ENCODE assay signal across 8 mouse cellular contexts in genomic region chr5:93093638-93094527, GRCm38 (mm10). TPM values are rescaled to one million over a fixed set of nuclear protein-coding genes. Genes with fewer than 3 reads are reported as not detected.
DNase-seq lines count a peak whose midpoint lies in the region; ATAC-seq and TF ChIP-seq lines count a peak whose summit lies in the region.

No protein-coding gene starts in this region.

- under 1% methylated on average over 50 of the region's 50 CpGs for WGBS in bone marrow, adult 2 months
- under 1% methylated on average over 49 of the region's 50 CpGs for WGBS in forebrain, embryonic 15.5 days
- under 1% methylated on average over 48 of the region's 50 CpGs for WGBS in hindbrain, embryonic 12.5 days
- under 1% methylated on average over 45 of the region's 50 CpGs for WGBS in limb, embryonic 11.5 days
- WGBS in midbrain, embryonic 11.5 days, result under 1% methylated on average over 50 of the region's 50 CpGs

- peak overlapping the region; percentile 90 for H3K9ac ChIP-seq in forebrain, embryonic 15.5 days (replicated peaks)
- H3K9ac ChIP-seq in hindbrain, embryonic 12.5 days, result peak overlapping the region; percentile 93
- H3K9ac ChIP-seq in limb, embryonic 11.5 days (ENCODE audit: low read length), result peak overlapping the region; percentile 92
- peak overlapping the region; percentile 93 for H3K9ac ChIP-seq in midbrain, embryonic 11.5 days (ENCODE audit: low read length)

- H3K4me1 ChIP-seq in bone marrow, adult 2 months (ENCODE audit: control insufficient read depth, insufficient read depth, low read length), result peaks cover 1% of the 10 kb centered on the region; the same call in 1 of the 2 replicates
- peaks cover 60% of the 10 kb centered on the region for H3K4me1 ChIP-seq in forebrain, embryonic 15.5 days
- H3K4me1 ChIP-seq in hindbrain, embryonic 12.5 days, result peaks cover 59% of the 10 kb centered on the region
- peaks cover 34% of the 10 kb centered on the region for H3K4me1 ChIP-seq in limb, embryonic 11.5 days (ENCODE audit: control insufficient read depth, insufficient read depth, low read length)
- H3K4me1 ChIP-seq in midbrain, embryonic 11.5 days (ENCODE audit: control insufficient read depth, insufficient read depth, low read length), result peaks cover 48% of the 10 kb centered on the region

- DNase-seq in cerebellum, adult 11-12 months, result peak; percentile 47
- DNase-seq in limb, embryonic 11.5 days (ENCODE audit: low spot score), result peak; percentile 64
- DNase-seq in midbrain, embryonic 11.5 days (ENCODE audit: low spot score, missing footprints), result peak; percentile 98
- DNase-seq in spleen, postnatal 36 days (ENCODE audit: low spot score in 2 of 2), result peak; percentile 30 to 34

- no peaks in the 10 kb centered on the region for H3K27me3 ChIP-seq in forebrain, embryonic 15.5 days
- H3K27me3 ChIP-seq in hindbrain, embryonic 12.5 days, result no peaks in the 10 kb centered on the region
- no peaks in the 10 kb centered on the region for H3K27me3 ChIP-seq in limb, embryonic 11.5 days (ENCODE audit: control insufficient read depth, insufficient read depth, low read length)
- H3K27me3 ChIP-seq in midbrain, embryonic 11.5 days (ENCODE audit: control insufficient read depth, insufficient read depth, low read length), result no peaks in the 10 kb centered on the region; the same call in 1 of the 2 replicates

- no peaks in the 10 kb centered on the region for H3K9me3 ChIP-seq in forebrain, embryonic 15.5 days
- no peaks in the 10 kb centered on the region for H3K9me3 ChIP-seq in hindbrain, embryonic 12.5 days (replicated peaks)
- no peaks in the 10 kb centered on the region for H3K9me3 ChIP-seq in limb, embryonic 11.5 days (ENCODE audit: control insufficient read depth, low read length)
- H3K9me3 ChIP-seq in midbrain, embryonic 11.5 days (ENCODE audit: control insufficient read depth, low read length), result no peaks in the 10 kb centered on the region

- ATAC-seq in cerebellum, adult (ENCODE audit: insufficient number of reproducible peaks, low FRiP score, low TSS enrichment), result no peak
- ATAC-seq in forebrain, embryonic 15.5 days (replicated peaks), result peak; percentile 70
- peak; percentile 65 for ATAC-seq in hindbrain, embryonic 12.5 days (ENCODE audit: low FRiP score)
- ATAC-seq in limb, embryonic 11.5 days (ENCODE audit: insufficient number of reproducible peaks, low FRiP score, low TSS enrichment, low read depth), result peak; percentile 5
- peak; percentile 49 for ATAC-seq in midbrain, embryonic 11.5 days (ENCODE audit: low FRiP score)

- no peak for TF ChIP-seq POLR2A in bone marrow, adult 2 months (IDR thresholded peaks at IDR 0.05; ENCODE audit: borderline replicate concordance, control insufficient read depth, low read depth, low read length)

- TF ChIP-seq CTCF in bone marrow, adult 2 months (IDR thresholded peaks at IDR 0.05; ENCODE audit: control insufficient read depth, insufficient read depth, low read length), result no peak

- peak overlapping the region; percentile 86 for H3K27ac ChIP-seq in bone marrow, adult 2 months (ENCODE audit: control insufficient read depth, insufficient read depth, low read depth, low read length, poor library complexity)
- H3K27ac ChIP-seq in forebrain, embryonic 15.5 days (replicated peaks), result peak overlapping the region; percentile 98
- peak overlapping the region; percentile 96 for H3K27ac ChIP-seq in hindbrain, embryonic 12.5 days
- H3K27ac ChIP-seq in limb, embryonic 11.5 days (replicated peaks; ENCODE audit: low read depth, low read length), result peak overlapping the region; percentile 91
- H3K27ac ChIP-seq in midbrain, embryonic 11.5 days (ENCODE audit: low read depth, low read length), result peak overlapping the region; percentile 89

- H3K4me3 ChIP-seq in bone marrow, adult 2 months (replicated peaks; ENCODE audit: control insufficient read depth, low read depth, low read length), result peak overlapping the region; percentile 93
- H3K4me3 ChIP-seq in forebrain, embryonic 15.5 days, result peak overlapping the region; percentile 94
- peak overlapping the region; percentile 74 for H3K4me3 ChIP-seq in hindbrain, embryonic 12.5 days
- H3K4me3 ChIP-seq in limb, embryonic 11.5 days (ENCODE audit: low read depth, low read length), result peak overlapping the region; percentile 94
- peak overlapping the region; percentile 87 for H3K4me3 ChIP-seq in midbrain, embryonic 11.5 days (ENCODE audit: low read depth, low read length)

- H3K36me3 ChIP-seq in forebrain, embryonic 15.5 days, result no peaks in the 10 kb centered on the region
- no peaks in the 10 kb centered on the region for H3K36me3 ChIP-seq in hindbrain, embryonic 12.5 days
- H3K36me3 ChIP-seq in limb, embryonic 11.5 days (ENCODE audit: control insufficient read depth, insufficient read depth, low read length), result 0 out of 2 replicates have a peak, but pooled peaks cover 2% of the 10 kb centered on the region
- no peaks in the 10 kb centered on the region for H3K36me3 ChIP-seq in midbrain, embryonic 11.5 days (ENCODE audit: control insufficient read depth, insufficient read depth, low read length)

- peak overlapping the region; percentile 79 for H3K4me2 ChIP-seq in forebrain, embryonic 15.5 days (replicated peaks)
- peak overlapping the region; percentile 97 for H3K4me2 ChIP-seq in hindbrain, embryonic 12.5 days (replicated peaks)
- peak overlapping the region; percentile 97 for H3K4me2 ChIP-seq in limb, embryonic 11.5 days (ENCODE audit: low read depth, severe bottlenecking)
- peak overlapping the region; percentile 97 for H3K4me2 ChIP-seq in midbrain, embryonic 11.5 days

RNA-seq across cellular contexts. Expression of gene Sept11, which starts 0.6 kb away (rescaled TPM):
- 28.0 and 55.8 TPM in 2 replicates for polyA plus RNA-seq in bone marrow, adult 2 months (2011; ENCODE audit: insufficient read depth, insufficient read length, low replicate concordance, missing spikeins)
- 174 and 180 TPM in 2 replicates for polyA plus RNA-seq in forebrain, embryonic 15.5 days (2015; fragmentation: Nextera tagmentation; extraction: Ambion mirVana)
- polyA plus RNA-seq in hindbrain, embryonic 12.5 days (2016; fragmentation: Nextera tagmentation; extraction: Ambion mirVana), result 261 and 286 TPM in 2 replicates
- 276 and 282 TPM in 2 replicates for polyA plus RNA-seq in limb, embryonic 11.5 days (2014; fragmentation: Nextera tagmentation; extraction: Ambion mirVana)
- polyA plus RNA-seq in midbrain, embryonic 11.5 days (2014; fragmentation: Nextera tagmentation; extraction: Ambion mirVana), result 251 and 269 TPM in 2 replicates

RNA-seq across cellular contexts. Expression of gene Sowahb, which starts 49.1 kb away (rescaled TPM):
- polyA plus RNA-seq in bone marrow, adult 2 months (2011; ENCODE audit: insufficient read depth, insufficient read length, low replicate concordance, missing spikeins), result not detected in 2 replicates
- 0.08 TPM in 1 of 2 replicates, not detected in the other for polyA plus RNA-seq in forebrain, embryonic 15.5 days (2015; fragmentation: Nextera tagmentation; extraction: Ambion mirVana)
- polyA plus RNA-seq in hindbrain, embryonic 12.5 days (2016; fragmentation: Nextera tagmentation; extraction: Ambion mirVana), result 0.14 and 0.31 TPM in 2 replicates
- 0.28 and 0.72 TPM in 2 replicates for polyA plus RNA-seq in limb, embryonic 11.5 days (2014; fragmentation: Nextera tagmentation; extraction: Ambion mirVana)
- polyA plus RNA-seq in midbrain, embryonic 11.5 days (2014; fragmentation: Nextera tagmentation; extraction: Ambion mirVana), result 0.03 and 0.21 TPM in 2 replicates

Comparison
In these comparisons a context has a peak if more than half of its experiments do, and no peak if none do; other contexts are left out.
1. DNase-seq: peak in every context shown above with its lines; median percentile 98 in midbrain, embryonic 11.5 days; 64 in limb, embryonic 11.5 days; 47 in cerebellum, adult 11-12 months; 32 in spleen, postnatal 36 days.